Mouse (Mus musculus) midbrain, postnatal 0 days (tissue): ENCODE measurements at regions not wholly inside any gene's neighbourhood (a gene's known extent, or its start where the extent isn't known, plus 50 kb on each side); places are given as distances from the start of the nearest gene placed in this dataset.

Source experiments
- ATAC-seq: fragments of 200-750 bp; cut with Nextera tagmentation; 2 replicates; pipeline ENCODE4 v1.8.0; 2017; ENCODE audit warnings: moderate number of reproducible peaks, mild to moderate bottlenecking, moderate TSS enrichment, moderate library complexity; ENCODE audit not compliant: low FRiP score
- DNase-seq: peaks from one replicate; pipeline ENCODE4 v3.0.0-alpha.2; 2015; ENCODE audit warnings: low spot score
- H3K27ac ChIP-seq: fragments of 300-500 bp; sonication (generic); 2 replicates; pipeline ENCODE4 v1.5.1; 2014; ENCODE audit warnings: low read depth, mild to moderate bottlenecking, low read length, mixed read lengths
- H3K27me3 ChIP-seq: fragments of 300-500 bp; sonication (generic); 2 replicates; pipeline ENCODE4 v1.6.1; 2014; ENCODE audit warnings: low read length, control low read depth, mixed read lengths; ENCODE audit not compliant: insufficient read depth
- H3K36me3 ChIP-seq: fragments of 300-500 bp; sonication (generic); 2 replicates; pipeline ENCODE4 v1.6.1; 2014; ENCODE audit warnings: low read length, control low read depth, mixed read lengths; ENCODE audit not compliant: insufficient read depth
- H3K4me1 ChIP-seq: fragments of 300-500 bp; sonication (generic); 2 replicates; pipeline ENCODE4 v1.6.1; 2014; ENCODE audit warnings: mild to moderate bottlenecking, control low read depth, antibody characterized with exemption, low read length, mixed read lengths; ENCODE audit not compliant: insufficient read depth
- H3K4me2 ChIP-seq: fragments of 300-500 bp; sonication (generic); 2 replicates; pipeline ENCODE4 v1.6.1; 2014; ENCODE audit warnings: low read depth, mild to moderate bottlenecking, low read length, mixed read lengths; ENCODE audit not compliant: poor library complexity, severe bottlenecking
- H3K4me3 ChIP-seq: fragments of 300-500 bp; sonication (generic); 2 replicates; pipeline ENCODE4 v1.5.1; 2014; ENCODE audit warnings: low read depth, mild to moderate bottlenecking, low read length, moderate library complexity
- H3K9ac ChIP-seq: fragments of 300-500 bp; sonication (generic); replicated peaks from 2 replicates; pipeline ENCODE4 v1.6.1; 2014; ENCODE audit warnings: mild to moderate bottlenecking, low read length, moderate library complexity, mixed read lengths; ENCODE audit not compliant: poor library complexity, severe bottlenecking
- H3K9me3 ChIP-seq: fragments of 300-500 bp; sonication (generic); 2 replicates; pipeline ENCODE4 v1.6.1; 2016; ENCODE audit warnings: low read length, control low read depth
- CTCF ChIP-seq: IDR thresholded peaks from 2 replicates; pipeline ENCODE4 v1.5.1; 2016; ENCODE audit warnings: antibody characterized with exemption, mild to moderate bottlenecking
- WGBS: fragments of 180-500 bp; shearing (Covaris S2); extraction: QIAGEN DNeasy Blood & Tissue Kit; methylation state at CpG from one replicate; pipeline ENCODE4 v1.1.7; 2014; 5-methylcytosine and 5-hydroxymethylcytosine counted together

DNA sequence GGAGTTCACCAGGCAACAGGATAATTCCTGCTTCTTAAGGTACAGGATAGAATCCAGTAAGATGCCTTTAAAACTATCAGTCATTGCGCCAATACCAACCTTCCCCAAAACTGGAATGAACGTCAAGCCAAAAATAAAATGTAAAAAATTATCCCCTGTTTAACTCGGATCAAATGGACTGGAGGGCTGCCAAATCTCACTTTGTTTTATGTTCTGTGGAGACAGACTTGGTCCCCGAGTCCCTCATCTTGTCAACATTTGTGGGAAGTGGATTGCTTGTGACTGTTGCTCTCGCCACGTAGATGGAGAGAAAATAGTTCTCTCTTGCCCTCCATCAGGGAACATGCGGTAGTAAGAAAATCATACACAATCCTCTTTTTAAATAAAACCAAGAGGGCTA lies 322.4 kb downstream of the Hlx start:
- Histone ChIP-seq H3K9ac (no peak overlapping the region), H3K27me3 (no peaks in the 10 kb centered on the region), H3K4me3 (no peak overlapping the region), H3K9me3 (no peaks in the 10 kb centered on the region), H3K4me2 (no peak overlapping the region), H3K4me1 (no peaks in the 10 kb centered on the region), H3K36me3 (no peaks in the 10 kb centered on the region), H3K27ac (no peak overlapping the region)
- no peak for TF ChIP-seq CTCF
- WGBS: 78% methylated on average over 7 of the region's 7 CpGs
- no peak for ATAC-seq
- DNase-seq: no peak

- Histone ChIP-seq H3K27me3 (no peaks in the 10 kb centered on the region), H3K27ac (no peak overlapping the region), H3K9ac (no peak overlapping the region), H3K4me3 (no peak overlapping the region), H3K9me3 (no peaks in the 10 kb centered on the region), H3K36me3 (no peaks in the 10 kb centered on the region), H3K4me2 (no peak overlapping the region), H3K4me1 (no peaks in the 10 kb centered on the region)
- TF ChIP-seq CTCF: no peak
- no peak for ATAC-seq
- DNase-seq: no peak
- WGBS: 87% methylated on average over 6 of the region's 6 CpGs
Observed at GRCm38 (mm10) chr1:184402985-184403384, 329.4 kb downstream of the Hlx start.

- DNase-seq (peak; percentile 26), ATAC-seq (no peak)
- Histone ChIP-seq H3K9me3 (no peaks in the 10 kb centered on the region), H3K4me2 (no peak overlapping the region), H3K9ac (no peak overlapping the region), H3K27me3 (no peaks in the 10 kb centered on the region), H3K4me3 (no peak overlapping the region), H3K4me1 (no peaks in the 10 kb centered on the region), H3K36me3 (no peaks in the 10 kb centered on the region), H3K27ac (no peak overlapping the region)
- WGBS: 50% methylated on average over 15 of the region's 15 CpGs
- peak; percentile 71 for TF ChIP-seq CTCF
Observed at GRCm38 (mm10) chr1:184395215-184395614, 337.2 kb downstream of the Hlx start.

DNA sequence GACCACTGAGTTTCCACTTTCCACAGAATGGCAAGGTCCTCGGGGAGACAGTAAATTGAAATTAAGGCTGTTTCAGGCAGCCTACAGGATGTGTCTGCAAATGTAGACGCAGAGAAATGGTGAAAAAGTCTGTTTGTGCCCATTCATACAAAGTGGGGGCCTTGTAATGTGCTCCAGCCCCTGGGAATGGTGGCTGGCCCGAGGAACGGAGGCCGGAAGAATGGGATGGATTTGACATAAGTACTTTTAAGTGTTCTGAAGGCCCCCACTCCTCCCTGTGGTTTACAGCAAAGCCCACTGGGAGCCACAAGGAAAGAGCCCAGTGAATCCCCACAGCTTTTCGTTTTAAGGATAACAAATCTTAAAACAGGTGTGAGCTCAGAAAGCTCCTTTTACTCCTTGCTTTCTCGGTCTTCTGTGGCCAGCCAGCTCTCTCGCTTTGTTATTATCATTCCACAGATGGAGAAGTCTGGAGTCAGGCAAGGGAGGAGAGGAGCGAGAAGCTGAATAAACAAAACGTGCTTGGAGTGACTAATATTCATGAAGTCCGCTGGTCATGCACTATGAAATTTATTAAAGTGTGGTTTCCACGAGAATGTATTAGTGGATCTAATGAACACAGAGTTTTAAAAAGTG lies 337.7 kb downstream of the Hlx start:
- H3K4me1 ChIP-seq: no peaks in the 10 kb centered on the region
- no peaks in the 10 kb centered on the region for H3K9me3 ChIP-seq
- TF ChIP-seq CTCF: no peak
- ATAC-seq: no peak
- no peak overlapping the region for H3K27ac ChIP-seq
- WGBS: 78% methylated on average over 12 of the region's 12 CpGs
- H3K9ac ChIP-seq: no peak overlapping the region
- H3K4me2 ChIP-seq: no peak overlapping the region
- H3K27me3 ChIP-seq: no peaks in the 10 kb centered on the region
- DNase-seq: no peak
- no peaks in the 10 kb centered on the region for H3K36me3 ChIP-seq
- no peak overlapping the region for H3K4me3 ChIP-seq

DNA sequence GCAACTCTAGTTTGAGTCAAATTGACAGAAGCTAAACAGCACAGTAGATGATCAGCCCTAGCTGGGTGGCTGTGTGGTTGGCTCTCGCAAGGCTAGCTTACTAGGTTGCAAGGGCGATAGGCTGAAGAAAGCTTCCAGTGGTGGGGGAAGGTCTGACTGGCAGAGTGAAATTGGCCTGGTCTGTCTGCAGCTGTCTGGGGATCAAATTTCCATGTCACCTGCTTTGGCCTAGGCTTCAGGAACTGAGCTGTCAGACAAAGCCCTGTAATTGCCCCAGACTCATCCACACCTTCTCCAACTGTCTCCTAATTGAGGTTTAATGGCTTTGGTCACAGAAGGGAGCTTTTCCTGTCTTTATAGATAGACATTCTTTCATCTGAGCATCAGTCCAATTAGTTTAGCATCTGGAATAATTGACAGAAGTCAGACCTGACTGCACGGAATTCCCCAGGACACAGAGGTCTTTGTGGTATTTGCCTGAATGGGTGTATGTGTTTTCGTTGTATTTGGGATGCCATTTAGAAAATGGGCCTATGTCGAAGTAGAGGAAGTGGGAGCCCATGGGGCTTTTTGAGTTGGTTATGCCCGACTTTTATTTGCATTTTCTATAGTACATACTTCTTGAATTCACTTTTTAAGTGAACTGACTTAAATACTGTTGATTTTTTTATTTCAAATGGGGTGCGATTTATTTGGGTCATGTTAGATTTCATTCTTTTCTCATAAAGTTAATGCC lies 348.2 kb downstream of the Hlx start:
- H3K4me2 ChIP-seq: no peak overlapping the region
- 76% methylated on average over 7 of the region's 7 CpGs for WGBS

GRCm38 (mm10) chr1:184378665-184379064 lies 344.6 kb upstream of the 1700056E22Rik start:
- Histone ChIP-seq H3K27me3 (no peaks in the 10 kb centered on the region), H3K4me2 (no peak overlapping the region), H3K9me3 (no peaks in the 10 kb centered on the region), H3K27ac (no peak overlapping the region), H3K4me3 (no peak overlapping the region), H3K9ac (no peak overlapping the region), H3K4me1 (no peaks in the 10 kb centered on the region), H3K36me3 (no peaks in the 10 kb centered on the region)
- TF ChIP-seq CTCF: 0 out of 2 replicates have a peak, but pooled peaks have one; percentile 2
- ATAC-seq: no peak
- 75% methylated on average over 1 of the region's 1 CpGs for WGBS
- no peak for DNase-seq

More for the DNA sequence above, 348.2 kb downstream of the Hlx start:
- H3K4me1 ChIP-seq: no peaks in the 10 kb centered on the region
- no peak overlapping the region for H3K9ac ChIP-seq
- H3K27ac ChIP-seq: no peak overlapping the region
- no peak for ATAC-seq
- TF ChIP-seq CTCF: no peak
- H3K9me3 ChIP-seq: no peaks in the 10 kb centered on the region
- no peaks in the 10 kb centered on the region for H3K27me3 ChIP-seq
- no peak overlapping the region for H3K4me3 ChIP-seq
- H3K36me3 ChIP-seq: no peaks in the 10 kb centered on the region
- no peak for DNase-seq
